Mouse (Mus musculus) adrenal gland, postnatal 10 days (tissue): ENCODE measurements around the gene Nup107. TPM values are rescaled to one million over a fixed set of nuclear protein-coding genes. Genes with fewer than 3 reads are reported as not detected.
"Not testable (repeated sequence)": the region's sequence is repeated elsewhere in the genome, so short reads cannot be mapped to it uniquely, and the experiment has no call there.

ENCODE experiments used
- DNase-seq: peaks from one replicate; pipeline ENCODE4 v3.0.0; 2021; ENCODE audit warnings: mixed read lengths
- total RNA-seq, 2 experiments: library from RNA; stranded (reverse); gene quantifications; 2 replicates each; pipeline ENCODE4 v1.2.3; 2021

Nup107 gene
- total RNA-seq, 2 experiments from 2014 or later = 14.4 to 16.8 TPM

DNA sequence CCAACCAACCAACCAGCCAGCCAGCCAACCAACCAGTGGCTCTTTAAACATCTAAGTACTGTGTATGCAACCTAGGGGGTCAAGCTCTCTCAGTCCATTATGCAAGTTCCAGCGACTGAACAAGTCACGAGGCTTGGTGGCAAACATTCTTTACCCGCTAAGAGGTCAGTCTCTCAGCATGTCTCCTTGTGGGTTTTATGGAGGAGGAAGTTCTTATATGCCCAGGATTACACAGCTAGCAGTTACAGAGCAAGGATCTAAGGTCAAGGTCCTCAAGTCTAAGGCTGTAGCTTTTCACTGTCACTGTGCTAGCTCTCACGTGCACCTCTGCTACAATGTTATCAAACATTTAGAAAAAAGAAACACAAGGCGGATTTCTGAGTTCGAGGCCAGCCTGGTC lies 27.9 kb downstream of the Nup107 start:
- DNase-seq = no peak

GRCm38 (mm10) chr10:117763588-117764190 lies 28.8 kb downstream of the Nup107 start:
- no peak for DNase-seq

- DNase-seq = no peak
These were observed 29.5 kb downstream of the Nup107 start for GRCm38 (mm10) chr10:117762966-117763365.

- DNase-seq = no peak
These were observed 30.1 kb downstream of the Nup107 start for GRCm38 (mm10) chr10:117762281-117762830.

GRCm38 (mm10) chr10:117761551-117761950 lies 31.0 kb downstream of the Nup107 start:
- no peak for DNase-seq

- no peak for DNase-seq
These were observed 31.6 kb downstream of the Nup107 start for GRCm38 (mm10) chr10:117760831-117761335.

DNA sequence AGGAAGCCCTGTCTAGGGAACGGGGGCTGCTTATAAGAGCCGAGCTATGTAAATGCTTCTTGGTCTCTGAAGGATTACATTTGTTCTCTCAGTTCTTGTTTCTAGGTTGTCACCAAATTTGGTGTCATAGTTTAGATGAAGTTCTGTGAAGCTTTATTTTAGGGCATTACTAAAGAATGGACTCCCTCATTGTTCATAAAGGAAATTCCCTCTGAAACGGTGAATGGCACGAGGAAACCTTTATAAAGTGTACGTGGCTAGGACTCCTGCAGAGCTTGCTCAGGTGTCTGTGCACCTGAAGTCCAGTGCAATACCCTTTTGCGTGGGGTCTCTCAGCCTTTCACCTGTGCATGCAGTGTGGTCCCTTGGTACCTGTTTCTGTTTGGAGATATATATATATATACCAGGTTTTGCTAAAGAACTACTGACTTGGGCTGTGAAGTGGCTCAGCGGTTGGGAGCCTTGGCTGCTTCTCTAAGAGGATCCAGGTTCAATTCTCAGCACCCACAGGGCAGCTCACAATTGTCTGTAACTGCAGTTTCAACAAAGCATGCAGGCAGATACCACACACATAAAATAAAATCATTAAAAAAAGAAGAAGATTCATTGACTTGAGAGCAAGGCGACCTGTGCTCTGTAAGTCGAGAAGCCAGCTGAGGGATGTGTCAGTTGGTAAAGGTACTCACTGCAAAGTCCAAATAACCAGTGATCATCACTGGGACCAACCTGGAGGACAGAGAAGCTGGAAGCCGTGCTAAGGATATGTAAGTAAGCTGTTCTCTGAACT lies 32.5 kb downstream of the Nup107 start:
- DNase-seq = no peak

DNA sequence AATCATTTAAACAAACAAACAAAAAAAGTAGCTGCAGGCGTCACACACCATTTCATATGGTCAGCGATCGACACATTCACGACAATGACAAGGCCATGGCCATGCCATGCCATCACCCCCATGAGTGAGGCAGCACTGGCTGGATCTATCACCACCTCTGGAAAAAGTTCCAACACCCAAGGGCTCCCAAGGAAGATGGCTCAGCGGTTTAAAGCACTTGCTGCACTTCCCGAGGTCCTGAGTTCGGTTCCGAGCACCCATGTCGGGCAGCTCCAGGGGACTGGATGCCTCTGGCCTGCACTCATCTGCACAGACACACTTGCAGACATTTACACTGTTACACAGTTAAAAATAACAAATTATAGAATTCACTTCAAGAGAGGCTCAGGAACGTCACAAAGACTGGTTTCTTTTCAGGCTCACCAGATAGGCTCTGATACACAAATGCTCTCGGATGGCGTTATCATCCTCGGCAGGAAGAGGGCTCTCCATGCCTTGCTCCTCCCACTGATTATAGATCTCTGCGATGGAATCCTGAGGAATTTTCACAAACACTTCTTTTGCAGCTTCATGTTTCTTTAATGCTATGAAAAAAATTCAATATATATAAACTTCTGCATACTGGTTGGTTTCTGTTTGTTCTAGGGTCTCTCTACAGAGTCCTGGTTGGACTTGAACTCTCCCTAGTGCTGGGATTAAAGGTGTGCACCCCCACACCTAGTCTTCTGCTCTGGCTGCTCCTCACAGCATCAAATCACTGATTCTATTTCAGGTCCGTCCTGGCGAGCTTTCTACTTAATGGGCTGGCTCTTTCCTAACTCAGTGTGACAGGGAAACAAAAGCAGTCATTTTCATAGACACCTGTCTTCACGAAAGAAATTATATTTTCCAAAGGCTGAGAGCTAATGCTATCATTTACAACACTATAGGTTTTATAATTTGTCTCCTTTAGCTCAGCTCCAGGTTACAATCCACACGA lies 33.5 kb downstream of the Nup107 start:
- DNase-seq = no peak

DNA sequence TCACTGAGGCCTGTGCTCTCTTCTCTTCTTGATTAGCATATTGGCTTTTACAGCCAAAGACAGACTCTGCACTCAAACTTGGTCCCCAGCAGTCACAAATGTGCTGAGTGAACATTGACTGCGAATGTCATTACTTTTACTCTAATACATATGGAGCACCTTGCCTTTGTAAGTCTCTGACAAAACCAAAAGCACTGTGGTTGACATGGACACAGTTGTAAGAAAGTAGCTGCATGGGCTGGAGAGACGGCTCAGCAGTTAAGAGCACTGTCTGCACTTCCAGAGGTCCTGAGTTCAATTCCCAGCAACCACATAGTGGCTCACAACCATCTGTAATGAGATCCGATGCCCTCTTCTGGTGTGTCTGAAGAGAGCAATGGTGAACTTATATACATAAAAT lies 34.2 kb downstream of the Nup107 start:
- not testable (repeated sequence) for DNase-seq

DNA sequence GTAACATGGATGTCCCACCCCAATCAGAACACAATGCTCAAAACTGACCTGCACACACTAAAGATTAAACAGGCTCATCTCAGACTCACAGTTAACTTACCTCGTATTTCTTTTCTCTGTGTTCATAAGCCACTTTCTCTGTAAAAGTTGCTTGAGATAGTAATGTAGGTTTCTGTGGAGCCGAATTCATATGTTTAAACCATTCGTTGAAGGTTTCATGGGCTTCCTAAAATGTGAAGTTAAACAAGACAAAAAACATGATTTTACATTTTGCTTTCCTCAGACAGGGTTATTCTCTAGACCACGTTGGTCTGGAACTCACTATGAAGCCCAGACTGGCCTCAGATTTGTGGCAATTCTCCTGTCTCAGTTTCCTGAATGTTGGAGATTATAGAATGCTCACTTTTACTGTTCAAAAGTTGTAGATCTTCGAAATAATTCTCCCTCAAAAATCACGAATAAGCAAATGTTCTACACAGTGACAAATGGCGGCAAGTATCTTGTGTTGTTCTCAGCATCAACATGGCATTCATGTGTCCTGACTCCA lies 34.6 kb downstream of the Nup107 start:
- DNase-seq = no peak

GRCm38 (mm10) chr10:117757259-117757658 lies 35.2 kb downstream of the Nup107 start:
- DNase-seq = no peak

DNA sequence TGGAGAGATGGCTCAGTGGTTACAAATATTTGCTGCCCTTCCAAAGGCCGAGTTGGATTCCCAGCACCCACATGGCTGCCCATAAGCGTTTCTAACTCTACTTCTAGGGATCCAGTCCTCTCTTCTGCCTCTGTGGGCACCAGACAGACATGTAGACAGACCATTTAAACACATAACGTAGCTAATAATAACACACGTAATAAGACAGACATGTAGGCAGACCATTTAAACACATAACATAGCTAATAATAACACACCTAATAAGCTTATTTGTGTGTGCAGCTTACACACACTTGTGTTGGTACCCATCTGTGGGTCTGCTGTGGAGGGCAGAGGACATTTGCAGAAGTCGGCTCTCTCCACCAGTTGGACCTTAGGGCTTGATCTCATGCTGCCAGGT lies 35.7 kb downstream of the Nup107 start:
- no peak for DNase-seq

DNA sequence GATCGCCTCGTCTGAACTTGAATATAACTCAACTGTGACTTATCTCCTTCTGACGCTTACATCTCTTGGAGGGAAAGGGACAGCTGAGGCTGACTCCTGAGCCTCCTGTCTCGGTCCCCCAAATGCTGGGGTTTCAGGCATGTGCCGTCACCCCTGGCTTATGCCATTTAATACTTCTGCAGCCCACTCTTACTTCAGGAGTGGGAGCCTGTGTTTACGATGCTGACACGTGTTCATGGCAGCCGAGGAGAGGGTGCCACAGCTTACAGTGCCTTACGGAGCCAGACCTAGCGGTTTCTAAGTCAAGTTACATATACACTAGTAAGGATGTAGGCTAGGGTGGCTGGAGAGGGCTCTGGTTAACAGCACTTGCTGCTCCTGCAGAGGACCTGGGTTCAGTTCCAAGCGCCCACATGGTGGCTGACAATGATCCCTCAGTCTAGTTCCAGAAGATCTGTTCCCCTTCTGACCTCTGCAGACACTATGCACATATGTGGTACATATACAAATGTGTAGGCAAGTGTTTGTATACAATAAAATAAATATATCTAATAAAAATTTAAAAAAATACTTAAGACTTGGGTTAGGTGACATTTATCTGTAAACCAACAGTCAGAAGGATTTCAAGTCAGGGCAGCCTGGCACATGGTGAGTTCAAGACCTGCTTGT lies 36.6 kb downstream of the Nup107 start:
- no peak for DNase-seq

- no peak for DNase-seq
These were observed 37.3 kb downstream of the Nup107 start for GRCm38 (mm10) chr10:117755086-117755798.

DNA sequence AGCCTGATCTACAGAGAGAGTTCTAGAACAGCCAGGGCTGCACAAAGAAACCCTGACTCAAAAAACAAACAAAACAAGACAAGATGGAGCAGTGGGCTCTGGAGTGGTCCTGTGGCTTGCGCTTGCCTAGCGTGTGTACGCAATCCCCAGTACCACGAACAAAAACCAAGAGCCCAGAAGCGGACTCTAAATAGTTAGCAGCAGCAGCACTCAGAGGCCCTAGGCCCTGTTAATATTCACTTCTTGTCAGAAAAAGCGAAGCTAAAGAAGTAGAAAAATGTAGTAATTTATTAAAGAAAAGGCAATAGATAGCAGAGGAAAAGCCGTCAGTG lies 37.9 kb downstream of the Nup107 start:
- DNase-seq = no peak

GRCm38 (mm10) chr10:117753711-117754608 lies 38.5 kb downstream of the Nup107 start:
- no peak for DNase-seq

DNA sequence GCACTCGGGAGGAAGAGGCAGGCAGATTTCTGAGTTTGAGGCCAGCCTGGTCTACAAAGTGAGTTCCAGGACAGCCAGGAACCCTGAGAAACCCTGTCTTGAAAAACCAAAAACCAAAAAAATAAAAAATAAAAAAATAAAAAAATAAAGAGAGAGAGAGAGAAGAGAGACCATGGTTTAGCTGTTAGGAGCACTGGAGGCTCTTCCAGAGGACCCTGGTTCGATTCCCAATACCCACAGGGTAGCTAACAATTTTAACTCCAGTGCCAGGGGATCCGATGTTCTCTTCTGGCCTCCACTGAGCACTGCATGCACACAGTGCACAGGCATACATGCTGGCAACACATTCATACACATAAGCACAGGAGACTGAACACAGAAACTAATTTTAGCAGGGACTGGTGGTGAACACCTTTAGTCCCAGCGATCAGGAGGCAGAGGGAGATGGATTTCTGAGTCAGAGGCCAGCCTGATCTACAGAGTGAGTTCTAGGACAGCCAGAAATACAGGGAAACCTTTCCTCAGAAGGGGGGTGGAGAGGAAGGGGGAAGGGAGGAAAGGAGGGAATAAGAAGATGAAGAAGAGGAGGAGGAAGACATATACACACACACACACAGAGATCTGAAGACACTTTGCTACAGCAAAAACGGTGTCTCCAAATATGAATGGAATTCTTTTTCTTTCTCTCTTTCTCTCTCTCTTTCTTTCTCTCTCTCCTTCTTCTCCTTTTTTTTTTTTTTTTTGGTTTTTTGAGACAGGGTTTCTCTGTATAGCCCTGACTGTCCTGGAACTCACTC lies 39.5 kb downstream of the Nup107 start:
- no peak for DNase-seq

- DNase-seq = no peak
These were observed 40.1 kb downstream of the Nup107 start for GRCm38 (mm10) chr10:117752304-117752821.

DNA sequence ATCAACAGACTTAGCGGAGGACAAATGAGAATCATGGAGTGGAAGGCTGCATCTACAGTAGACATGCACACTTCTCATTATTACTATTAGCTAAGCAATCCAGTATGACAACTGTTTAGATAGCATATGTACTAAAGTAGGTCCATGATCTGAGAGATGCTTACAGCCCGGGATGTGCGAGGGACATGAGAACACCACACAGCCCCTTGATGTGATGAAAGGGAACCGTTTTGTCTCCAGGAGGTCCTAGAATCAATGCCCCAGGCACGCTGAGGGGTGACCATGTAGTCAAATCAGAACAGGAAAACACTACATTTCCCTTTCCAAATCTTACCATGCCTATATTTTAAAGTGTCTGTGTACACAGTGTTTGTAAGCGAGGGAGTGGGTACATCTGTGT lies 40.8 kb downstream of the Nup107 start:
- DNase-seq = no peak
